ENCODE assay signal across 11 mouse cellular contexts in genomic region chr15:79481181-79481688, GRCm38 (mm10). TPM values are rescaled to one million over a fixed set of nuclear protein-coding genes. Genes with fewer than 3 reads are reported as not detected.
DNase-seq lines count a peak whose midpoint lies in the region; ATAC-seq and TF ChIP-seq lines count a peak whose summit lies in the region.
"Had no signal": no experiment of that assay in that cellular context is flagged by ENCODE, and none has a peak within 500 bp of the region (broad histone marks: within the 10 kb centered on the region; RNA-seq: fewer than 3 reads in every experiment).

No protein-coding gene starts in this region.

- H3K36me3 ChIP-seq in kidney, adult 2 months (ENCODE audit: control insufficient read depth, insufficient read depth, low read length): no peaks in the 10 kb centered on the region
- H3K36me3 ChIP-seq in lung, embryonic 15.5 days: no peaks in the 10 kb centered on the region
- H3K36me3 ChIP-seq in midbrain, embryonic 13.5 days: no peaks in the 10 kb centered on the region
- no peaks in the 10 kb centered on the region for H3K36me3 ChIP-seq in midbrain, embryonic 14.5 days (ENCODE audit: control insufficient read depth, insufficient read depth, low read length)
- H3K36me3 ChIP-seq: forebrain, embryonic 15.5 days; midbrain, embryonic 12.5 days had no signal

- no peak for TF ChIP-seq CTCF in kidney, adult 2 months (conservative IDR thresholded peaks at IDR 0.05; ENCODE audit: insufficient read depth, insufficient read length, low read depth, low read length)

- ATAC-seq in lung, embryonic 15.5 days (ENCODE audit: borderline replicate concordance, extremely low read depth, low FRiP score, low TSS enrichment): peak; percentile 45; the same call in 1 of the 2 replicates
- ATAC-seq in midbrain, embryonic 13.5 days: no peak
- ATAC-seq in midbrain, embryonic 14.5 days (ENCODE audit: low FRiP score, low TSS enrichment): no peak
- ATAC-seq: forebrain, embryonic 15.5 days had no signal

- no peaks in the 10 kb centered on the region for H3K4me1 ChIP-seq in kidney, adult 2 months (ENCODE audit: control insufficient read depth, insufficient read depth, low read length)
- no peaks in the 10 kb centered on the region for H3K4me1 ChIP-seq in lung, embryonic 15.5 days
- peaks cover 5% of the 10 kb centered on the region; the same call in 1 of the 2 replicates for H3K4me1 ChIP-seq in midbrain, embryonic 13.5 days (replicated peaks)
- H3K4me1 ChIP-seq in midbrain, embryonic 14.5 days (ENCODE audit: control insufficient read depth, insufficient read depth, low read length): no peaks in the 10 kb centered on the region
- H3K4me1 ChIP-seq: forebrain, embryonic 15.5 days had no signal

- H3K4me2 ChIP-seq in lung, embryonic 15.5 days: peak overlapping the region; percentile 42
- no peak overlapping the region for H3K4me2 ChIP-seq in midbrain, embryonic 13.5 days (replicated peaks)
- no peak overlapping the region for H3K4me2 ChIP-seq in midbrain, embryonic 14.5 days (ENCODE audit: low read length)
- H3K4me2 ChIP-seq: forebrain, embryonic 15.5 days; midbrain, embryonic 12.5 days had no signal

- no peak for TF ChIP-seq POLR2A in kidney, adult 2 months (IDR thresholded peaks at IDR 0.05; ENCODE audit: low read depth, low read length)

- H3K27me3 ChIP-seq in kidney, adult 2 months (replicated peaks; ENCODE audit: control insufficient read depth, insufficient read depth, low read length): no peaks in the 10 kb centered on the region
- H3K27me3 ChIP-seq in lung, embryonic 15.5 days: peaks cover 20% of the 10 kb centered on the region; the same call in 1 of the 2 replicates
- H3K27me3 ChIP-seq in midbrain, embryonic 13.5 days: peaks cover 7% of the 10 kb centered on the region; the same call in 1 of the 2 replicates
- H3K27me3 ChIP-seq in midbrain, embryonic 14.5 days (ENCODE audit: control insufficient read depth, insufficient read depth, low read length): no peaks in the 10 kb centered on the region
- H3K27me3 ChIP-seq: forebrain, embryonic 15.5 days had no signal

- DNase-seq in kidney, adult 18-20 months: peak; percentile 13
- DNase-seq in kidney, adult 2 months: no peak
- peak; percentile 51 for DNase-seq in A20 (ENCODE audit: low read depth, low spot score)
- peak; percentile 93 for DNase-seq in brain, adult 2 months (ENCODE audit: low read depth, low spot score)
- no peak for DNase-seq in urinary bladder, postnatal 14 days (ENCODE audit: low spot score)
- DNase-seq in midbrain, embryonic 14.5 days: no peak
- DNase-seq: liver had no signal

- no peaks in the 10 kb centered on the region for H3K9me3 ChIP-seq in lung, embryonic 15.5 days
- no peaks in the 10 kb centered on the region for H3K9me3 ChIP-seq in midbrain, embryonic 13.5 days
- H3K9me3 ChIP-seq in midbrain, embryonic 14.5 days (ENCODE audit: control insufficient read depth, low read length): no peaks in the 10 kb centered on the region
- H3K9me3 ChIP-seq: forebrain, embryonic 15.5 days; midbrain, embryonic 12.5 days had no signal

- no peak overlapping the region for H3K4me3 ChIP-seq in kidney, adult 2 months (ENCODE audit: insufficient read depth, low read depth, low read length)
- no peak overlapping the region for H3K4me3 ChIP-seq in lung, embryonic 15.5 days
- H3K4me3 ChIP-seq in midbrain, embryonic 13.5 days (replicated peaks): no peak overlapping the region
- H3K4me3 ChIP-seq in midbrain, embryonic 14.5 days (replicated peaks; ENCODE audit: low read depth, low read length): no peak overlapping the region
- H3K4me3 ChIP-seq: forebrain, embryonic 15.5 days; midbrain, embryonic 12.5 days had no signal

- 17% methylated on average over 15 of the region's 15 CpGs for whole genome bisulfite sequencing in kidney, adult 2 months
- 14% methylated on average over 15 of the region's 15 CpGs for WGBS in lung, embryonic 15.5 days
- 10% methylated on average over 15 of the region's 15 CpGs for WGBS in midbrain, embryonic 13.5 days
- WGBS in midbrain, embryonic 14.5 days: 10% methylated on average over 15 of the region's 15 CpGs

- no peak overlapping the region for H3K27ac ChIP-seq in kidney, adult 2 months (ENCODE audit: insufficient read depth, low read depth, low read length)
- no peak overlapping the region for H3K27ac ChIP-seq in lung, embryonic 15.5 days
- no peak overlapping the region for H3K27ac ChIP-seq in midbrain, embryonic 13.5 days
- H3K27ac ChIP-seq in midbrain, embryonic 14.5 days (replicated peaks; ENCODE audit: low read depth, low read length): no peak overlapping the region
- H3K27ac ChIP-seq: forebrain, embryonic 15.5 days; midbrain, embryonic 12.5 days had no signal

- no peak overlapping the region for H3K9ac ChIP-seq in lung, embryonic 15.5 days
- no peak overlapping the region for H3K9ac ChIP-seq in midbrain, embryonic 13.5 days (replicated peaks)
- no peak overlapping the region for H3K9ac ChIP-seq in midbrain, embryonic 14.5 days (replicated peaks; ENCODE audit: low read length)
- H3K9ac ChIP-seq: forebrain, embryonic 15.5 days; midbrain, embryonic 12.5 days had no signal

RNA-seq across cellular contexts. Expression of gene Kcnj4, which starts 23.8 kb away (rescaled TPM):
- 0.05 and 0.08 TPM in 2 replicates for polyA plus RNA-seq in kidney, adult 2 months (2012; rRNA removed)
- polyA plus RNA-seq in lung, embryonic 15.5 days (2015; fragmentation: Nextera tagmentation; extraction: Ambion mirVana): 0.09 TPM in 1 of 2 replicates, not detected in the other
- polyA plus RNA-seq in midbrain, embryonic 13.5 days (2015; fragmentation: Nextera tagmentation; extraction: Ambion mirVana): not detected in 2 replicates
- 0.23 TPM in 1 of 2 replicates, not detected in the other for polyA plus RNA-seq in midbrain, embryonic 14.5 days (2014; fragmentation: Nextera tagmentation; extraction: Ambion mirVana)
- polyA plus RNA-seq: midbrain, embryonic 12.5 days had no signal

RNA-seq across cellular contexts. Expression of gene Csnk1e, which starts 25.9 kb away (rescaled TPM):
- polyA plus RNA-seq in kidney, adult 2 months (2012; rRNA removed): 31.5 and 34.9 TPM in 2 replicates
- 97.2 and 99.0 TPM in 2 replicates for polyA plus RNA-seq in lung, embryonic 15.5 days (2015; fragmentation: Nextera tagmentation; extraction: Ambion mirVana)
- 233 and 269 TPM in 2 replicates for polyA plus RNA-seq in midbrain, embryonic 13.5 days (2015; fragmentation: Nextera tagmentation; extraction: Ambion mirVana)
- polyA plus RNA-seq in midbrain, embryonic 14.5 days (2014; fragmentation: Nextera tagmentation; extraction: Ambion mirVana): 225 and 226 TPM in 2 replicates

RNA-seq across cellular contexts. Expression of gene Kdelr3, which starts 35.0 kb away (rescaled TPM):
- polyA plus RNA-seq in kidney, adult 2 months (2012; rRNA removed): 5.9 and 7.8 TPM in 2 replicates
- polyA plus RNA-seq in lung, embryonic 15.5 days (2015; fragmentation: Nextera tagmentation; extraction: Ambion mirVana): 89.6 and 91.0 TPM in 2 replicates
- polyA plus RNA-seq in midbrain, embryonic 13.5 days (2015; fragmentation: Nextera tagmentation; extraction: Ambion mirVana): 6.0 and 8.3 TPM in 2 replicates
- polyA plus RNA-seq in midbrain, embryonic 14.5 days (2014; fragmentation: Nextera tagmentation; extraction: Ambion mirVana): 5.4 and 7.1 TPM in 2 replicates

Comparison
In these comparisons a context has a peak if more than half of its experiments do, and no peak if none do; other contexts are left out.
1. DNase-seq: peak in kidney, adult 18-20 months (single experiment), A20 (single experiment) and brain, adult 2 months (single experiment); none in kidney, adult 2 months (single experiment), urinary bladder, postnatal 14 days (single experiment) and midbrain, embryonic 14.5 days (single experiment).